Mouse (Mus musculus) lung, adult 2 months (tissue): ENCODE measurements around the gene Tgfbr1.

ENCODE experiments used
- CTCF ChIP-seq: fragments of 200-500 bp; IDR thresholded peaks from 2 replicates; pipeline ENCODE4 v1.5.1; 2011; ENCODE audit warnings: mild to moderate bottlenecking, low read length, control low read depth; ENCODE audit not compliant: insufficient read depth
- POLR2A ChIP-seq: fragments of 200-500 bp; IDR thresholded peaks from 2 replicates; pipeline ENCODE4 v1.6.1; 2011; ENCODE audit warnings: low read depth, mild to moderate bottlenecking, control low read depth, low read length, borderline replicate concordance; ENCODE audit errors: extremely low read depth

- no peak for TF ChIP-seq CTCF
- TF ChIP-seq POLR2A, result no peak
Measured at GRCm38 (mm10) chr4:47329285-47329684, 23.7 kb upstream of the Tgfbr1 start.
